Mouse (Mus musculus) right cerebral cortex, postnatal 4 days (tissue): ENCODE results near the gene Sh3gl2.

ENCODE experiments used
- DNase-seq: peaks from one replicate; pipeline ENCODE4 v3.0.0-alpha.2; 2022

The Sh3gl2 gene

GRCm38 (mm10) chr4:85205071-85205635, at the start of gene Sh3gl2:
TSS of gene Sh3gl2 (plus strand) at chr4:85205126.
- DNase-seq, result peak; percentile 73

DNA sequence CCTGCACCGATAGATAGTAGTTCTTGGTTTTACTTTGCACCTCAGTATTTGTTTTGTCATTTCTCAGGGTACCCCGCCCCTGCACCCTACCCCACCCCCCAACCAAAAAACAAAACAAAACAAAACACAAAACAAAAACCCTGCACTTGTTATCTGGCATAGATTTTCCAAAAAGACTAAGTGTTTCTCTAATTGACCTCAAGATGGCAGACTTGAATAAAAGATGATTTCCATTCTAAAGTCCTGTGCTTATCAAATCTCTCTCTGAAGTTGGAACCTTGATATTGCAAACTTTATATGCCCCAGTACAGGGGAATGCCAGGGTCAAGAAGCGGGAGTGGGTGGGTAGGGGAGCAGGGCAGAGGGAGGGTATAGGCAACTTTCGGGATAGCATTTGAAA, 43.8 kb upstream of the Sh3gl2 start:
- no peak for DNase-seq

DNA sequence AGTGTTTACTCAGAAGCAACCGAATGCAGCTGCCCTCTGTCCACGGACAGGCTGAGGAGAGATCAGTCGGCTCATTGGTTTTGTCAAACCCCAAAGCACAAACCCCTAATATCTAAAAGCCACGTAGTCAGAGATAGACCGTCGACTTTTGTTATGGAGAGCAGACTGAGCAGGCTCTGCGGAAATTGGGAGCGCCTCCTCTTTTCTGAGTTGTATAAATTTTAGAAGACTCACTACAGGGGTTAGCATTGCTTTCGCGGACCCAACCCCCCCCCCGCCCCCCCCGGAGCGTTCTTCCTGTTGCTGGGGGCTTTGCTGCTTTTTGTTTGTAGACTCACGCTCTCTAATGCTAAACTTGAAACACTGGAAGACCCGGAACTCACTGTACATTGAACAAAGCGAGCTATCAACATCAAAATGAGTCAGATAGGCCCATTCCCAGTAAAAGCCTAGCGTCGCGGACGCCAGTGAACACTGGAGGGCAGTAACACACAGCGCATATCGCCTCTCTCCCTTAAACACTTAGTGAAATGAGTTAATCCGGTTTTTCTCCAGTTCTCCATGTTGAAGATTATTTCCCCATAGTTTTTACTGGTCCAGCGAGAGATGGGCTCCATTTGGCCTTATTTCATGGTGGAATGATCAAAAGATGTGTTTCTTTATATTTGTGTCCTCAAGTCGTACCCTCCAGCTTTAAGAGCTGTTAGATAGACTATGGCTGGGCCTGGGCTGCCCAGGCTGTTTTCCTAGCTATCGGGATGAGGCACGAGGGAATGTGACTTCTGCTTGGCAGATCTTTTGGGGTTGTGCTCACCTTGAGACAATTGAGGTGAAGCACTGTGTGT, 42.2 kb upstream of the Sh3gl2 start:
- peak; percentile 63 for DNase-seq

DNA sequence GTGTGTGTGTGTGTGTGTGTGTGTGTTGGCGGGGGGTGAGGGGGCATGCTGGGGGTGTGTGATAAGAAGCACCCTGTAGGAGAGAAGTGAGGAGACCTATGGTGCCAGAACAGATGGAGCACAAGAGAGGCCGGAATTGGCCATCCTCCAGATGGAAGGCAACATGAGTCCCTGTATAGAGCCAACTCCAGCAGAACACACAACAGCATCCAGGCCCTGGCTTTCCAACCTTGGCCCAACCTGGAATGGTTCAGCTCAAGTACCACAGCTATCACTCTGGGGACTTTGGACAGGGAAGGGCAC, 41.7 kb upstream of the Sh3gl2 start:
- peak; percentile 16 for DNase-seq

DNA sequence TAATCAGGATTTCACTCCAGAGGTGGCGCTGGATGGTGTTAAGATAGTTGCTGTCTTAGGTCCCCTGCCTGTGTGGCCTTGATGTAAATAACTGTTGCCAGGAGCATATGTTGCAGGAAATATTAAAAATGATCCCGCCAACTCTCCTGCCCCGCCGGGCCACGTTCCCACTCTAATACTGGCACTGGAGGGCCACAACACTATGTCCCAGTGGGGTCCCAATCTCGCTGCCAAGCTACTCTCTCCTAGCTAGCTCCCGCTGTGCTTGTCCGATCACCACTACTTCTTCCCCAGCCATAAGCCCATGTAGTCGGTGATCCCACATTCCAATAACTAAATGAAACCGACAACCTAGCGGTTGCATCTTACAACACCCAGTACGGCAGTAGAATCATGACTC, 36.9 kb upstream of the Sh3gl2 start:
- no peak for DNase-seq

DNA sequence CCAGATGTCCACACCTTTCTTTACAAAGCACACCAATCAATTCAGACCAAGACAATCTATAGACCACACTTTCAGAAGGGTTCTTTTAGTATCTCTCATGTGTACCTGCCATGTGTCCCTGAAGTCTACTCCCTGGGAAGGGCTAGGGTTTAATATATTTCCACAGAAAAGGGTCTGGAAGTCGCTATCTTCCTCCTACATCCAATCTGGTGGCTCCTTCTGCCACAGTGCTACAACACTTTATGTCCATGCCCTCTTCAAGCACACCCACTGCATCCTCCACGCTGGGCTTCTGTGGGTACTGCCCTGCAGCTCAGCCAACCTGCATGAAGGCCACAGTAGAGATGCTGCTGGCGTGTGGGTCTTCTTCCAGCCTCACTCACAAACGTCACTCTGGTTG, 29.5 kb upstream of the Sh3gl2 start:
- DNase-seq, result no peak

GRCm38 (mm10) chr4:85178394-85179051, 26.4 kb upstream of the Sh3gl2 start:
- DNase-seq, result no peak

DNA sequence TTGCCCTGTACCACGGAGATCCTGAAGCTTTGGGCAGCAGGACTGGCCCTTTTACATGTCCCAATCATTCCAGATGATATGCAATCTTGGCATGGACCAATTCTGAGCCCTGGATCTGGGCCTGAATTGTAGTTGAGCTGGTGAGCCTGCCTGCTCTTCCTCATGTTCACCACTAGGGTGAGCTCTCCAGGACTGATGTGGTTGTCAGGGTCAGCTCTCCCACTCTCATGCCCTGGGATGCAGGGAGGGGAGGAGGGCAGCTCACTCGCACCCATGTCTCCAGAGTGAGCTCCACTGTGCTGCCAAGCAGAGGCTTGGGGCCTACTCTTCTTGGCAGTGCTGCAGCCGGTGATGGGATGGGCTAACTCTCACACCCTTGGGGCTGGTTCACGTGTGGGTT, 18.9 kb upstream of the Sh3gl2 start:
- DNase-seq, result no peak

- peak; percentile 52 for DNase-seq
These were observed 8.7 kb upstream of the Sh3gl2 start for GRCm38 (mm10) chr4:85196201-85196600.

GRCm38 (mm10) chr4:85198431-85198830, 6.5 kb upstream of the Sh3gl2 start:
- DNase-seq, result no peak

- no peak for DNase-seq
These were observed 2.3 kb upstream of the Sh3gl2 start for GRCm38 (mm10) chr4:85202582-85202981.

GRCm38 (mm10) chr4:85205636-85206211, 798 bp downstream of the Sh3gl2 start:
- peak; percentile 53 for DNase-seq

DNA sequence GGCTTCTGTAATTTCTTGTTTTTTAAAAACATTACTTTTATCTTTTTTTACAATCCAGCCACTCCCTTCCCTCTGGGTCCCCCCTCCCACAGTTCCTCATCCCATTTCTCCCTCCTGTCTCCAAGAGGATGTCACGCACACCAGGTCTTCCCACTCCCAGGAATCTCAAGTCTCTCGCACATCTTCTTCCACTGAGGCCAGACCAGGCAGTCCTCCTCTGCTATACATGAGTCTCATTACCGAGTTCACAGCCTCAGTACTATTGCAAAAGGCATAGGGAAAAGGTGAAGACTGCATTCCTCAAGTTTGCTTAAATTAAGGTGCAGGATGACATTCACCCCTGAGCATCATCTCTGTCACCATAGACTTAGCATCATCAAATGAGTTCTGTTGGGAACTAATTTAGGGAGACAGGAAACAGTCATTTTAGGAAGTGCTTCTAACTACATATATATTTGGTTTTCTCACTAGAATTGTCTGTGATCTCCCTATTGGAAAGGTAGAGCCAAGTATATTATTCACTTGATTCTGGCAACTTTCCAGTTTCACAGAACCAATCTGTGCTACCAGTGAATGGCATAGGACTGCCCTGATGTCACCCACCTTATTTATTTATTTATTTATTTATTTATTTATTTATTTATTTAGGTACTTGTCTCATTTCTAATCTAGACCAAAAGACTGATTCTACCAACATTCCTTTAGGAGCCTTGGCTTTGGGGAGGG, 1.9 kb downstream of the Sh3gl2 start:
- DNase-seq, result no peak

DNA sequence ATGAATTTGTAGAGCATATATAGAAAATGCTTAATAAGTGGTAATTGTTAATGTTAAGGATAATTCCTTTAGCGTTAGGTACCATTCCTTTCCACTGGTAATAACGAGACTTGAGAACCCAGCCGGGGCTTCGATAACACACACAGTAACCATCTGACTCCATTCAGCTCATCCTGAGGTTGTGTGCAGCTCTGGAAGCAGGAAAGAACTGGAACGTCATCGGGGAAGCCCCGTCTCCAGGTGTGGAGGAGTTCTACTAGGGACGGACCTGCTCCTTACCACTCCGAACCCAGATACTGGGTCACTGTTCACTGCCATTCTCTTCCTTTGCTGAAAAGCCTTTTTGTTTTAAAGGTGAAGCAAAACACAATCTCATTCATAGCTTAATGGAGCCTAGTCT, 2.6 kb downstream of the Sh3gl2 start:
- no peak for DNase-seq

- DNase-seq, result no peak
These were observed 3.6 kb downstream of the Sh3gl2 start for GRCm38 (mm10) chr4:85208531-85208930.

DNA sequence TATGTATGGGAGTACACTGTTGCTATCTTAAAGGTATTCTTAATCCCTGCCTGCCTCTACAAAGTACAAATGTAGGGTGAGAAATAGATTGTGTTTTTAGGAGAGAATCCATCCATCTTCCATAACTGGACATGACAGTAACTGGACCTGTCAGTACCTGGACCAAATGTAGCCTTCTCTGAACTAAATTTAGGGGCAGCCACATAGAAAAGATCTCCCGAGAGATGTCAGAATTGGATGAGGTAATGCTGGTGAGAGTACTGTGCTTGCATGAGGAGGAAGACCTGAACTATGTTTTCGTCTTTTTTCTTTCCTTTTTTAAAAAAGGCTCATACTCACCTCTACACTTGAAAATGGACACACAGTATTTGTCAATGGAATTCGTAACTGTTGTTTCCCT, 6.0 kb downstream of the Sh3gl2 start:
- DNase-seq, result no peak

GRCm38 (mm10) chr4:85217003-85217402, 12.1 kb downstream of the Sh3gl2 start:
- DNase-seq, result no peak

DNA sequence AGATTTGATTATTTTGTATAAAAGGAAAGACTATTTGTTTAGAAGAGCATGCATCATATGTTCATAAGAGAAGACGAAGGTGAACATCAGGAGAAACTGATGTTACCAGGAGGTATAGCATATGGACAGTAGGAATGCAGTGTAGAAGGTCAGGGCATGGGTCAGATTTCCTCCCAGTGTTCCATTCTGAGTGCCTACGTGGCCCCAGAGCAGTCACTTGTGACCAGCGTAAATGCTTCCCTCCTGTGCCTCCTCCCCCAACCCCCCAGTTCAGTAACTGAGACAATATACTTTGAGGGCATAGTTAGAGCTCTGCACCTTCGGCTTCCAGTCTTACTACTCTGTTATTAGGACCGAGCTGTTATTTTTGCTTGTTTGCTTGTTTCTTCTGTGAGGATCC, 17.8 kb downstream of the Sh3gl2 start:
- no peak for DNase-seq

GRCm38 (mm10) chr4:85226731-85227130, 21.8 kb downstream of the Sh3gl2 start:
- no peak for DNase-seq

GRCm38 (mm10) chr4:85227664-85228588, 23.0 kb downstream of the Sh3gl2 start:
- no peak for DNase-seq

- DNase-seq, result no peak
These were observed 23.6 kb downstream of the Sh3gl2 start for GRCm38 (mm10) chr4:85228589-85228948.
